Mouse (Mus musculus) lung, postnatal 0 days (tissue): ENCODE measurements at regions not wholly inside any gene's neighbourhood (a gene's known extent, or its start where the extent isn't known, plus 50 kb on each side); places are given as distances from the start of the nearest gene placed in this dataset.

Experiments used
- CTCF ChIP-seq: IDR thresholded peaks from 2 replicates; pipeline ENCODE4 v1.5.1; 2016; ENCODE audit warnings: antibody characterized with exemption, mild to moderate bottlenecking
- EP300 ChIP-seq: IDR thresholded peaks from 2 replicates; pipeline ENCODE4 v1.6.1; 2016; ENCODE audit warnings: antibody characterized with exemption, mild to moderate bottlenecking, control low read depth

GRCm38 (mm10) chr10:66889786-66890555 is 206.0 kb upstream of the Jmjd1c start:
- no peak for TF ChIP-seq CTCF
- TF ChIP-seq EP300 = no peak
